Mouse (Mus musculus) limb, embryonic 15.5 days (tissue): ENCODE measurements around the gene Map1a. TPM values are rescaled to one million over a fixed set of nuclear protein-coding genes. Genes with fewer than 3 reads are reported as not detected.

Source experiments
- ATAC-seq: fragments of 200-750 bp; cut with Nextera tagmentation; 2 replicates; pipeline ENCODE4 v1.8.0; 2017; ENCODE audit warnings: low read depth, moderate TSS enrichment; ENCODE audit not compliant: insufficient number of reproducible peaks, low FRiP score, low TSS enrichment
- H3K27ac ChIP-seq: fragments of 300-500 bp; sonication (generic); 2 replicates; pipeline ENCODE4 v1.5.1; 2015; ENCODE audit warnings: moderate library complexity, mild to moderate bottlenecking, inconsistent platforms
- H3K27me3 ChIP-seq: fragments of 300-500 bp; sonication (generic); 2 replicates; pipeline ENCODE4 v1.6.1; 2015; ENCODE audit warnings: inconsistent platforms
- H3K36me3 ChIP-seq: fragments of 300-500 bp; sonication (generic); 2 replicates; pipeline ENCODE4 v1.6.1; 2015; ENCODE audit warnings: inconsistent platforms
- H3K4me1 ChIP-seq: fragments of 300-500 bp; sonication (generic); 2 replicates; pipeline ENCODE4 v1.6.1; 2015; ENCODE audit warnings: inconsistent platforms
- H3K4me2 ChIP-seq: fragments of 300-500 bp; sonication (generic); 2 replicates; pipeline ENCODE4 v1.6.1; 2015; ENCODE audit warnings: mild to moderate bottlenecking, inconsistent platforms
- H3K4me3 ChIP-seq: fragments of 300-500 bp; sonication (generic); 2 replicates; pipeline ENCODE4 v1.5.1; 2015; ENCODE audit warnings: mild to moderate bottlenecking, inconsistent platforms
- H3K9ac ChIP-seq: fragments of 300-500 bp; sonication (generic); 2 replicates; pipeline ENCODE4 v1.6.1; 2015; ENCODE audit warnings: inconsistent platforms
- H3K9me3 ChIP-seq: fragments of 300-500 bp; sonication (generic); 2 replicates; pipeline ENCODE4 v1.6.1; 2016; ENCODE audit warnings: inconsistent platforms
- WGBS: fragments of 180-500 bp; shearing (Covaris S2); methylation state at CpG from one replicate; pipeline ENCODE4 v1.1.7; 2015; 5-methylcytosine and 5-hydroxymethylcytosine counted together
- polyA plus RNA-seq: library from polyadenylated mRNA; unstranded; fragments of >200 nt; fragmentation: Nextera tagmentation; extraction: Ambion mirVana; gene quantifications from 2 replicates; pipeline ENCODE4 v1.2.1, GENCODE M21; 2015

The Map1a gene
- 3.8 and 3.9 TPM in 2 replicates for polyA plus RNA-seq

- Histone ChIP-seq H3K27ac (no peak within 1 kb of the TSS), H3K4me2 (peak within 1 kb of the TSS; percentile 94), H3K9ac (peak within 1 kb of the TSS; percentile 17; the same call in 1 of the 2 replicates), H3K36me3 (no peaks in the 10 kb centered on the region), H3K4me1 (peaks cover 20% of the 10 kb centered on the region), H3K9me3 (no peaks in the 10 kb centered on the region), H3K4me3 (peak within 1 kb of the TSS; percentile 58), H3K27me3 (peaks cover 37% of the 10 kb centered on the region)
- ATAC-seq, result peak; percentile 92
- 1% methylated on average over 48 of the region's 48 CpGs for WGBS
These were observed at the start of gene Map1a for GRCm38 (mm10) chr2:121288901-121289729. Map1a (plus strand) TSS chr2:121289600.

GRCm38 (mm10) chr2:121244099-121244498 is 45.3 kb upstream of the Map1a start:
- Histone ChIP-seq H3K9me3 (no peaks in the 10 kb centered on the region), H3K9ac (no peak overlapping the region), H3K36me3 (peaks cover 81% of the 10 kb centered on the region), H3K4me3 (no peak overlapping the region), H3K4me2 (no peak overlapping the region), H3K27ac (no peak overlapping the region), H3K4me1 (no peaks in the 10 kb centered on the region), H3K27me3 (no peaks in the 10 kb centered on the region)
- 93% methylated on average over 5 of the region's 5 CpGs for WGBS
- ATAC-seq, result no peak

- H3K27ac ChIP-seq, result no peak overlapping the region
- no peak overlapping the region for H3K4me3 ChIP-seq
- H3K4me1 ChIP-seq, result no peaks in the 10 kb centered on the region
- H3K9ac ChIP-seq, result no peak overlapping the region
- H3K27me3 ChIP-seq, result no peaks in the 10 kb centered on the region
- no peak for ATAC-seq
- H3K9me3 ChIP-seq, result no peaks in the 10 kb centered on the region
- 85% methylated on average over 2 of the region's 2 CpGs for WGBS
- peaks cover 91% of the 10 kb centered on the region for H3K36me3 ChIP-seq
- no peak overlapping the region for H3K4me2 ChIP-seq
These were observed 39.6 kb upstream of the Map1a start for GRCm38 (mm10) chr2:121249758-121250157.

- no peak overlapping the region for H3K9ac ChIP-seq
- H3K4me1 ChIP-seq, result peaks cover 20% of the 10 kb centered on the region
- H3K4me2 ChIP-seq, result no peak overlapping the region
- H3K4me3 ChIP-seq, result no peak overlapping the region
- peaks cover 29% of the 10 kb centered on the region for H3K36me3 ChIP-seq
- H3K27me3 ChIP-seq, result no peaks in the 10 kb centered on the region
- no peak overlapping the region for H3K27ac ChIP-seq
- 65% methylated on average over 8 of the region's 8 CpGs for WGBS
- ATAC-seq, result no peak
- H3K9me3 ChIP-seq, result no peaks in the 10 kb centered on the region
These were observed 21.0 kb upstream of the Map1a start for GRCm38 (mm10) chr2:121268446-121268845.

GRCm38 (mm10) chr2:121270521-121271235 is 18.7 kb upstream of the Map1a start:
- H3K4me3 ChIP-seq, result peak overlapping the region; percentile 88
- peak overlapping the region; percentile 85 for H3K9ac ChIP-seq
- peak overlapping the region; percentile 87 for H3K27ac ChIP-seq
- ATAC-seq, result peak; percentile 74
- H3K9me3 ChIP-seq, result no peaks in the 10 kb centered on the region
- no peaks in the 10 kb centered on the region for H3K27me3 ChIP-seq
- 2% methylated on average over 33 of the region's 35 CpGs for WGBS
- peaks cover 20% of the 10 kb centered on the region for H3K4me1 ChIP-seq
- H3K36me3 ChIP-seq, result peaks cover 17% of the 10 kb centered on the region
- H3K4me2 ChIP-seq, result peak overlapping the region; percentile 65

GRCm38 (mm10) chr2:121271236-121271927 is 18.0 kb upstream of the Map1a start, which contains the start of gene Trp53bp1:
Trp53bp1 (minus strand) TSS chr2:121271407.
- Histone ChIP-seq H3K4me2 (peak within 1 kb of the TSS; percentile 65), H3K27ac (peak within 1 kb of the TSS; percentile 87), H3K4me3 (peak within 1 kb of the TSS; percentile 88), H3K36me3 (peaks cover 16% of the 10 kb centered on the region), H3K9ac (peak within 1 kb of the TSS; percentile 85), H3K4me1 (peaks cover 20% of the 10 kb centered on the region), H3K9me3 (no peaks in the 10 kb centered on the region), H3K27me3 (no peaks in the 10 kb centered on the region)
- peak; percentile 98 for ATAC-seq
- WGBS, result under 1% methylated on average over 37 of the region's 37 CpGs

GRCm38 (mm10) chr2:121271928-121272516 is 17.4 kb upstream of the Map1a start:
- no peaks in the 10 kb centered on the region for H3K9me3 ChIP-seq
- H3K9ac ChIP-seq, result no peak overlapping the region
- peak overlapping the region; percentile 88 for H3K4me3 ChIP-seq
- no peak for ATAC-seq
- H3K36me3 ChIP-seq, result peaks cover 15% of the 10 kb centered on the region
- H3K27me3 ChIP-seq, result no peaks in the 10 kb centered on the region
- H3K27ac ChIP-seq, result peak overlapping the region; percentile 23; the same call in 1 of the 2 replicates
- H3K4me1 ChIP-seq, result peaks cover 20% of the 10 kb centered on the region
- H3K4me2 ChIP-seq, result peak overlapping the region; percentile 65
- 22% methylated on average over 4 of the region's 4 CpGs for WGBS

- no peak overlapping the region for H3K4me3 ChIP-seq
- peaks cover 14% of the 10 kb centered on the region for H3K4me1 ChIP-seq
- peaks cover 37% of the 10 kb centered on the region for H3K27me3 ChIP-seq
- 68% methylated on average over 2 of the region's 2 CpGs for WGBS
- H3K36me3 ChIP-seq, result no peaks in the 10 kb centered on the region
- no peak for ATAC-seq
- H3K9ac ChIP-seq, result no peak overlapping the region
- H3K4me2 ChIP-seq, result no peak overlapping the region
- H3K9me3 ChIP-seq, result no peaks in the 10 kb centered on the region
- H3K27ac ChIP-seq, result no peak overlapping the region
These were observed 1.6 kb upstream of the Map1a start for GRCm38 (mm10) chr2:121287850-121288249.

GRCm38 (mm10) chr2:121289730-121290540 is 535 bp downstream of the Map1a start:
- H3K4me3 ChIP-seq, result peak overlapping the region; percentile 58
- ATAC-seq, result no peak; the same call in 1 of the 2 replicates
- peak overlapping the region; percentile 94 for H3K4me2 ChIP-seq
- H3K9ac ChIP-seq, result peak overlapping the region; percentile 17; the same call in 1 of the 2 replicates
- peaks cover 37% of the 10 kb centered on the region for H3K27me3 ChIP-seq
- 3% methylated on average over 36 of the region's 36 CpGs for WGBS
- H3K9me3 ChIP-seq, result no peaks in the 10 kb centered on the region
- H3K36me3 ChIP-seq, result no peaks in the 10 kb centered on the region
- peaks cover 28% of the 10 kb centered on the region for H3K4me1 ChIP-seq
- H3K27ac ChIP-seq, result no peak overlapping the region

- no peak overlapping the region for H3K27ac ChIP-seq
- H3K4me3 ChIP-seq, result no peak overlapping the region
- WGBS, result 65% methylated on average over 5 of the region's 5 CpGs
- H3K27me3 ChIP-seq, result peaks cover 57% of the 10 kb centered on the region
- peaks cover 47% of the 10 kb centered on the region for H3K4me1 ChIP-seq
- ATAC-seq, result no peak
- H3K4me2 ChIP-seq, result no peak overlapping the region
- no peak overlapping the region for H3K9ac ChIP-seq
- no peaks in the 10 kb centered on the region for H3K9me3 ChIP-seq
- no peaks in the 10 kb centered on the region for H3K36me3 ChIP-seq
These were observed 3.1 kb downstream of the Map1a start for GRCm38 (mm10) chr2:121292316-121293013.
